Mouse (Mus musculus): Measurements from ENCODE around the gene Kif14. TPM values are rescaled to one million over a fixed set of nuclear protein-coding genes. Genes with fewer than 3 reads are reported as not detected.

Kif14 gene
- 3.7 and 4.7 TPM in 2 replicates for polyA plus RNA-seq (2012; rRNA removed)

- under 1% methylated on average over 52 of the region's 52 CpGs for WGBS
- Histone ChIP-seq H3K4me3 (ENCODE audit: control insufficient read depth, insufficient read depth, low read length) (peak within 1 kb of the TSS; percentile 55), H3K27me3 (ENCODE audit: control insufficient read depth, insufficient read depth, low read length) (no peaks in the 10 kb centered on the region), H3K27ac (ENCODE audit: control insufficient read depth, insufficient read depth, low read length) (no peak within 1 kb of the TSS), H3K36me3 (ENCODE audit: control insufficient read depth, insufficient read depth, low read length) (peaks cover 10% of the 10 kb centered on the region), H3K4me1 (replicated peaks; ENCODE audit: control insufficient read depth, insufficient read depth, low read length) (peaks cover 2% of the 10 kb centered on the region; the same call in 1 of the 2 replicates)
- peak; percentile 52; the same call in 1 of the 2 replicates for TF ChIP-seq POLR2A (IDR thresholded peaks at IDR 0.05; ENCODE audit: control insufficient read depth, extremely low read depth, insufficient read depth, low read length, poor library complexity)
- TF ChIP-seq CTCF (IDR thresholded peaks at IDR 0.05; ENCODE audit: borderline replicate concordance, control insufficient read depth, extremely low read depth, insufficient read depth, low read length, poor library complexity) = 0 out of 2 replicates have a peak, but pooled peaks have one; percentile 27
- DNase-seq = peak; percentile 97
Measured at GRCm38 (mm10) chr1:136466143-136466811, at the start of gene Kif14. Gene Kif14, plus strand, starts transcription at chr1:136466343.

GRCm38 (mm10) chr1:136418393-136418792 lies 47.8 kb upstream of the Kif14 start:
- 98% methylated on average over 6 of the region's 6 CpGs for WGBS
- Histone ChIP-seq H3K4me1 (replicated peaks; ENCODE audit: control insufficient read depth, insufficient read depth, low read length) (no peaks in the 10 kb centered on the region), H3K27ac (ENCODE audit: control insufficient read depth, insufficient read depth, low read length) (no peak overlapping the region), H3K27me3 (ENCODE audit: control insufficient read depth, insufficient read depth, low read length) (no peaks in the 10 kb centered on the region), H3K36me3 (ENCODE audit: control insufficient read depth, insufficient read depth, low read length) (no peaks in the 10 kb centered on the region), H3K4me3 (ENCODE audit: control insufficient read depth, insufficient read depth, low read length) (no peak overlapping the region)
- DNase-seq = no peak
- TF ChIP-seq CTCF (IDR thresholded peaks at IDR 0.05; ENCODE audit: borderline replicate concordance, control insufficient read depth, extremely low read depth, insufficient read depth, low read length, poor library complexity) = no peak

GRCm38 (mm10) chr1:136427166-136427969 lies 38.8 kb upstream of the Kif14 start:
- no peak for DNase-seq
- H3K4me1 ChIP-seq (replicated peaks; ENCODE audit: control insufficient read depth, insufficient read depth, low read length) = no peaks in the 10 kb centered on the region
- H3K4me3 ChIP-seq (ENCODE audit: control insufficient read depth, insufficient read depth, low read length) = no peak overlapping the region
- H3K27me3 ChIP-seq (ENCODE audit: control insufficient read depth, insufficient read depth, low read length) = no peaks in the 10 kb centered on the region
- no peak overlapping the region for H3K27ac ChIP-seq (ENCODE audit: control insufficient read depth, insufficient read depth, low read length)
- TF ChIP-seq CTCF (IDR thresholded peaks at IDR 0.05; ENCODE audit: borderline replicate concordance, control insufficient read depth, extremely low read depth, insufficient read depth, low read length, poor library complexity) (no peak), POLR2A (IDR thresholded peaks at IDR 0.05; ENCODE audit: control insufficient read depth, extremely low read depth, insufficient read depth, low read length, poor library complexity) (no peak)
- no peaks in the 10 kb centered on the region for H3K36me3 ChIP-seq (ENCODE audit: control insufficient read depth, insufficient read depth, low read length)
- WGBS = 94% methylated on average over 11 of the region's 11 CpGs

DNA sequence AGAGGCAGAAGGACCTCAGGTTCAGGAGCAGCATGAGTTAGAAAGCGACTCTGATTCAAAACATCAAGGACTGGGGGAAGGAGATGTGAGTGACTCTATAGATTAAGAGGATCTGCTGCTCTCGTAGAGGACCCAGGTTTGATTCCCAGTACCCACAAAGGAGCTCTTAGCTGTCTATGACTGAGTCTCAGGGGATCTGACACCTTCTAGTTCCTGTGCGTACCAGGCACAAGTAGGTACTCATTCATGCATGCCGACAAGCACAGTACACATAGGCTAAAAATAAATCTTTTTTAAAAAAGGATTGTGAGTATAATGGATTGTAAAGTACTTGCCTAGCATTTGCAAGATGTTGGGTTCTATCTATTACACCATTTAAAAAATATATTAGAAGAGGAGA lies 37.2 kb upstream of the Kif14 start:
- WGBS = 94% methylated on average over 4 of the region's 4 CpGs

GRCm38 (mm10) chr1:136430126-136430818 lies 35.9 kb upstream of the Kif14 start:
- H3K4me1 ChIP-seq (replicated peaks; ENCODE audit: control insufficient read depth, insufficient read depth, low read length) = no peaks in the 10 kb centered on the region
- 94% methylated on average over 7 of the region's 7 CpGs for WGBS
- H3K36me3 ChIP-seq (ENCODE audit: control insufficient read depth, insufficient read depth, low read length) = 0 out of 2 replicates have a peak, but pooled peaks cover 5% of the 10 kb centered on the region
- no peak overlapping the region for H3K27ac ChIP-seq (ENCODE audit: control insufficient read depth, insufficient read depth, low read length)
- no peak for DNase-seq
- H3K27me3 ChIP-seq (ENCODE audit: control insufficient read depth, insufficient read depth, low read length) = no peaks in the 10 kb centered on the region
- TF ChIP-seq POLR2A (IDR thresholded peaks at IDR 0.05; ENCODE audit: control insufficient read depth, extremely low read depth, insufficient read depth, low read length, poor library complexity) (no peak), CTCF (IDR thresholded peaks at IDR 0.05; ENCODE audit: borderline replicate concordance, control insufficient read depth, extremely low read depth, insufficient read depth, low read length, poor library complexity) (no peak)
- H3K4me3 ChIP-seq (ENCODE audit: control insufficient read depth, insufficient read depth, low read length) = no peak overlapping the region

More for the DNA sequence above, 37.2 kb upstream of the Kif14 start:
- Histone ChIP-seq H3K36me3 (ENCODE audit: control insufficient read depth, insufficient read depth, low read length) (0 out of 2 replicates have a peak, but pooled peaks cover 3% of the 10 kb centered on the region), H3K27ac (ENCODE audit: control insufficient read depth, insufficient read depth, low read length) (no peak overlapping the region), H3K4me3 (ENCODE audit: control insufficient read depth, insufficient read depth, low read length) (no peak overlapping the region), H3K27me3 (ENCODE audit: control insufficient read depth, insufficient read depth, low read length) (no peaks in the 10 kb centered on the region), H3K4me1 (replicated peaks; ENCODE audit: control insufficient read depth, insufficient read depth, low read length) (no peaks in the 10 kb centered on the region)
- DNase-seq = no peak
- TF ChIP-seq POLR2A (IDR thresholded peaks at IDR 0.05; ENCODE audit: control insufficient read depth, extremely low read depth, insufficient read depth, low read length, poor library complexity) = no peak
- TF ChIP-seq CTCF (IDR thresholded peaks at IDR 0.05; ENCODE audit: borderline replicate concordance, control insufficient read depth, extremely low read depth, insufficient read depth, low read length, poor library complexity) = no peak

GRCm38 (mm10) chr1:136440741-136441140 lies 25.4 kb upstream of the Kif14 start:
- no peaks in the 10 kb centered on the region for H3K27me3 ChIP-seq (ENCODE audit: control insufficient read depth, insufficient read depth, low read length)
- no peak for TF ChIP-seq CTCF (IDR thresholded peaks at IDR 0.05; ENCODE audit: borderline replicate concordance, control insufficient read depth, extremely low read depth, insufficient read depth, low read length, poor library complexity)
- TF ChIP-seq POLR2A (IDR thresholded peaks at IDR 0.05; ENCODE audit: control insufficient read depth, extremely low read depth, insufficient read depth, low read length, poor library complexity) = no peak
- no peak overlapping the region for H3K27ac ChIP-seq (ENCODE audit: control insufficient read depth, insufficient read depth, low read length)
- WGBS = 97% methylated on average over 7 of the region's 7 CpGs
- H3K4me3 ChIP-seq (ENCODE audit: control insufficient read depth, insufficient read depth, low read length) = no peak overlapping the region
- no peak for DNase-seq
- H3K36me3 ChIP-seq (ENCODE audit: control insufficient read depth, insufficient read depth, low read length) = no peaks in the 10 kb centered on the region
- no peaks in the 10 kb centered on the region for H3K4me1 ChIP-seq (replicated peaks; ENCODE audit: control insufficient read depth, insufficient read depth, low read length)

Measured in thymus, adult 2 months (tissue).